Mouse (Mus musculus) heart, embryonic 13.5 days (tissue): ENCODE data around the gene Omp. TPM values are rescaled to one million over a fixed set of nuclear protein-coding genes. Genes with fewer than 3 reads are reported as not detected.

Source experiments
- ATAC-seq: fragments of 200-750 bp; cut with Nextera tagmentation; 2 replicates; pipeline ENCODE4 v1.8.0; 2017; ENCODE audit warnings: moderate TSS enrichment; ENCODE audit not compliant: insufficient number of reproducible peaks, low FRiP score, low TSS enrichment; ENCODE audit errors: extremely low read depth
- H3K27ac ChIP-seq: fragments of 300-500 bp; sonication (generic); replicated peaks from 2 replicates; pipeline ENCODE4 v1.5.1; 2015; ENCODE audit warnings: moderate library complexity, mild to moderate bottlenecking, inconsistent platforms
- H3K27me3 ChIP-seq: fragments of 300-500 bp; sonication (generic); replicated peaks from 2 replicates; pipeline ENCODE4 v1.6.1; 2015; ENCODE audit warnings: mild to moderate bottlenecking, inconsistent platforms
- H3K36me3 ChIP-seq: fragments of 300-500 bp; sonication (generic); 2 replicates; pipeline ENCODE4 v1.6.1; 2015; ENCODE audit warnings: mild to moderate bottlenecking, inconsistent platforms
- H3K4me1 ChIP-seq: fragments of 300-500 bp; sonication (generic); 2 replicates; pipeline ENCODE4 v1.6.1; 2015; ENCODE audit warnings: inconsistent platforms
- H3K4me2 ChIP-seq: fragments of 300-500 bp; sonication (generic); 2 replicates; pipeline ENCODE4 v1.6.1; 2015; ENCODE audit warnings: inconsistent platforms, mild to moderate bottlenecking, moderate library complexity
- H3K4me3 ChIP-seq: fragments of 300-500 bp; sonication (generic); 2 replicates; pipeline ENCODE4 v1.5.1; 2015; ENCODE audit warnings: moderate library complexity, mild to moderate bottlenecking, inconsistent platforms
- H3K9ac ChIP-seq: fragments of 300-500 bp; sonication (generic); 2 replicates; pipeline ENCODE4 v1.6.1; 2015; ENCODE audit warnings: inconsistent platforms, mild to moderate bottlenecking, moderate library complexity
- H3K9me3 ChIP-seq: fragments of 300-500 bp; sonication (generic); 2 replicates; pipeline ENCODE4 v1.6.1; 2016; ENCODE audit warnings: inconsistent platforms
- WGBS: fragments of 180-500 bp; shearing (Covaris S2); methylation state at CpG from one replicate; pipeline ENCODE4 v1.1.7; 2015; ENCODE audit warnings: mixed read lengths; 5-methylcytosine and 5-hydroxymethylcytosine counted together
- polyA plus RNA-seq: library from polyadenylated mRNA; unstranded; fragments of >200 nt; fragmentation: Nextera tagmentation; extraction: Ambion mirVana; gene quantifications from 2 replicates; pipeline ENCODE4 v1.2.1, GENCODE M21; 2015

Omp gene
- polyA plus RNA-seq, 1 experiment from 2014 or later: 0.11 TPM

DNA sequence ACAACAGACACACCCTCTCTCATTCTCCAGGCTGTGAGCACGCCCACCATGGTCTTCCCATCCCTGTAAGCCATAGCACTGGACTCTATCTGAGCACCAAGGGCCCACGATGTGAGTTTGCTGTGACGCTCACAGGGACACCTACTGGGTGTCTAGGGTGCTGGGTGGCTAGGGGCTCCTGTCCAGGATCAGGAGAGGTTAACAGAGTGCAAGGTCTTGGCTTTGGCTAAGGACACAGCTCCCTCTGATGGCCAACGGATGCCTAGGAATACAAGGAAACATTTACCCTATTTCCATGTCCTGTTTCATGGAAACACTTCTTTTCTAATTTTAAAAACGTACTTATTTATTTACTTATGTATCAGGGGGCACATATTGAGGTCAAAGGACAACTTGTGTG, 5.2 kb upstream of the Omp start:
- ATAC-seq: no peak
- Histone ChIP-seq H3K4me3 (no peak overlapping the region), H3K9me3 (no peaks in the 10 kb centered on the region), H3K36me3 (no peaks in the 10 kb centered on the region), H3K9ac (no peak overlapping the region), H3K27me3 (0 out of 2 replicates have a peak, but pooled peaks cover 5% of the 10 kb centered on the region), H3K27ac (no peak overlapping the region), H3K4me2 (no peak overlapping the region), H3K4me1 (peaks cover 37% of the 10 kb centered on the region)
- 28% methylated on average over 5 of the region's 5 CpGs for WGBS

DNA sequence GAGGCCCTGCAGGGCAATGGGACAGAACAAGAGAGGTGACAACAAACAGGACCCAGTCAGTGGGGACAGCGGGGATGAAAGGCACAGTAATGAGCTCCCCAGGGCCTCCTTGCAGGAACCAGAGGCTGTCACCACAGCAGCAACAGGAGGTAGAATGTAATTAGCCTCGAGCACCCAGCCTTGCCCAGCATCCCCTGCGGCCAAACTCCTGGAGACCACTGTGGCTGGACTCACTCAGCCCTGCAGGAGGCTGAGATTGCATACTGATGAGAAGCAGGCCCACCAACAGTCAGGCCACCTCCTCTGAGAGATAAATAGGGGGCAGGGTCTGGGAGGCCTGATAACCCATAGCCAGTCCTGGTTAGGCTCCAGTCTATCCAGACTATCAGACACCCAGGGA, 4.5 kb upstream of the Omp start:
- peak overlapping the region; percentile 38; the same call in 1 of the 2 replicates for H3K27ac ChIP-seq

DNA sequence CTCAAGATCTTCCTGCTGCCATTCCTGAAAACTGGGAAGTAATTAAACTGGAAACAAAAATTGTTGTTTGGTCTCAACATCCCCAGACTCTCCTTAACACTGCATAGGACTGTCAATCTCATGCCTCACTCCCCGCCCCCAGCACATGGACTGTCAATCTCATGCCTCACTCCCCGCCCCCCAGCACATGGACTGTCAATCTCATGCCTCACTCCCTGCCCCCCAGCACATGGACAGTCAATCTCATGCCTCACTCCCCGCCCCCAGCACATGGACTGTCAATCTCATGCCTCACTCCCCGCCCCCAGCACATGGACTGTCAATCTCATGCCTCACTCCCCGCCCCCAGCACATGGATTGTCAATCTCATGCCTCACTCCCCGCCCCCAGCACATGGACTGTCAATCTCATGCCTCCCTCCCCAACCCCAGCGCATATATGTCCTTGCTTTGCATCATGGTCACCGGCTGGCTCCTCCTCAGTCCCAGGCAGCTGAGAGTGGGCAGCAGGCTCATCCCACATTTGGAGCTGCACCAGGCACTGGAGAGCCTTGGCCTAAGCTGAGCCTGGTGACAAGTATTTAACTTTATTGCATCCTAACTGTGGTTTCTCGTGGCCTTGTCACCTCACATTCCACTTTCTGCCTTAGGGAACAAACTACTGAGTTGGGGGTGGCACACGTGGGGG, 3.6 kb upstream of the Omp start:
- Histone ChIP-seq H3K4me2 (no peak overlapping the region), H3K27me3 (0 out of 2 replicates have a peak, but pooled peaks cover 8% of the 10 kb centered on the region), H3K27ac (no peak overlapping the region), H3K4me1 (peaks cover 32% of the 10 kb centered on the region), H3K9me3 (no peaks in the 10 kb centered on the region), H3K4me3 (no peak overlapping the region), H3K9ac (no peak overlapping the region; the same call in 1 of the 2 replicates), H3K36me3 (no peaks in the 10 kb centered on the region)
- no peak for ATAC-seq
- whole genome bisulfite sequencing: 68% methylated on average over 10 of the region's 10 CpGs

More for the DNA sequence above, 4.5 kb upstream of the Omp start:
- H3K9ac ChIP-seq: peak overlapping the region; percentile 6; the same call in 1 of the 2 replicates
- 12% methylated on average over 3 of the region's 3 CpGs for WGBS
- no peak overlapping the region for H3K4me3 ChIP-seq
- ATAC-seq: no peak
- no peaks in the 10 kb centered on the region for H3K9me3 ChIP-seq
- peaks cover 32% of the 10 kb centered on the region for H3K4me1 ChIP-seq
- 0 out of 2 replicates have a peak, but pooled peaks cover 8% of the 10 kb centered on the region for H3K27me3 ChIP-seq
- H3K4me2 ChIP-seq: no peak overlapping the region
- H3K36me3 ChIP-seq: no peaks in the 10 kb centered on the region

DNA sequence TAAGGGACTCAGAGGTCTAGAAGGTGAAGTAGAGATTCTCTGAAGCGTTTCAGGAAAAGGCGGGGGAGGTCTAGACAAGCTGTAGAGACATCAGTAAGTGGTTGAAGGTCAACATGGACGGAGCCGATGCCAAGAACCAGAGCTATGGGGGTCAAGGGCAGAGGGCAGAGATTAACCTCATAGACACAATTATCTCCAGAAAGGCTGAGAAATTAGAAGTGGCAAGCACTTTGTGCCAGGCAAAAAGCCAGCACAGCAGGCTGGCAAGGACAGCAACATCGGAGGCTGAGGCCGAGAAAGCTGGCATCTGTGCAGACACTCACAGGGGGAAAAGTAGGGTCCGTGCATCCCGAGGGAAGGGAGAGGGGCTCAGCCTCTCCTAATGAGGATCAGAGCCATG, 2.5 kb upstream of the Omp start:
- no peak for ATAC-seq
- no peak overlapping the region for H3K4me3 ChIP-seq
- no peak overlapping the region for H3K4me2 ChIP-seq
- WGBS: 76% methylated on average over 8 of the region's 8 CpGs
- peaks cover 30% of the 10 kb centered on the region for H3K4me1 ChIP-seq
- H3K27me3 ChIP-seq: 0 out of 2 replicates have a peak, but pooled peaks cover 8% of the 10 kb centered on the region
- H3K9me3 ChIP-seq: no peaks in the 10 kb centered on the region
- H3K9ac ChIP-seq: no peak overlapping the region
- H3K36me3 ChIP-seq: no peaks in the 10 kb centered on the region
- H3K27ac ChIP-seq: no peak overlapping the region

DNA sequence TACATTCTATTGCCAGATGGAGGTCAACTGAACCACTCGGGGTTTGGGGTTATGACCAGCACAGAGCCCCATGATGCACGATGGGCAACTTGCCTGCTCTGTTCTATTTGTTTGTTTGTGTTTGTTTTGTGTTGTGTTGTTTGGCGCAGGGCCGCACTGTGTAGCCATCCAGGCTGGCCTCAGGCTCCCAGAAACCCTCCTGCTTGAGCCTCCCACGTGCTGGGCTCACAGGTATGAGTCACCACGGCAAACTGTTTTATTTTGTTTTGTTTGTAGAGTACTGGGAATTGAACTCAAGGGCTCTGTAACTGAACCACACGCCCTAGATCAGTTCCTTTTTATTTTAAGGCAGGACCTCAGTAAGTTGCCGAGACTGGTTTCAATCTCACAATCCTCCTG, 1.1 kb upstream of the Omp start:
- no peak overlapping the region for H3K9ac ChIP-seq
- H3K36me3 ChIP-seq: no peaks in the 10 kb centered on the region
- ATAC-seq: no peak
- no peak overlapping the region for H3K27ac ChIP-seq
- H3K4me2 ChIP-seq: no peak overlapping the region
- H3K4me1 ChIP-seq: peaks cover 25% of the 10 kb centered on the region
- H3K9me3 ChIP-seq: no peaks in the 10 kb centered on the region
- 0 out of 2 replicates have a peak, but pooled peaks cover 3% of the 10 kb centered on the region for H3K27me3 ChIP-seq
- 74% methylated on average over 8 of the region's 8 CpGs for WGBS
- no peak overlapping the region for H3K4me3 ChIP-seq

DNA sequence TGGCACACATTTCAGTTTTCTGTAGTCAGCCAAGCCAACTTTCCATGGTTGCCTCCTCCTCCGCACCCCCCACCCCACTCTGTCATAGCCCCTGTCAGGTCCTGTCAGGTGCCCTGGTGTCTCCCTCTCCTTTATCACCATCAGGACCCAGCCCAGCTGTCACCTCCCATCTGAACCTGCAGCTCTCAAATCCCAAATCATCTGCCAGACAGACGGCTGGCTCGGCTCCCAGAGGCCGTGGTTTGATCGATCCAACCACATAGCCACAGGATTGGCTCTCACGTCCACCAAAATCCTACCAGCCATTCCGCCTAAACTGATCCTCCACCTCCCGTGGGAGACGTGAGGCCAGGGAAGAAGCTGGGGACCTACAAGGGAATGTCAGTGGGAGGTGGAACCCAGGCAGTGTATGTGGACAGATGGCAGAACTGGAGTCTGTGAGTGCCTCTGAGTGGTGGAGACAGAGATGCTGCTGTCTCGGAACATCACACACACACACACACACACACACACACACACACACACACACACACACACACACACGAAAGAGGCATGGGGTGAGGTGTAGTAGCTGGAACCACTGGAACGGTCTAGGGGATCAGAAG, 642 bp upstream of the Omp start:
- no peak overlapping the region for H3K4me2 ChIP-seq
- no peak overlapping the region for H3K4me3 ChIP-seq
- H3K27ac ChIP-seq: no peak overlapping the region
- WGBS: 79% methylated on average over 12 of the region's 12 CpGs
- ATAC-seq: no peak
- no peaks in the 10 kb centered on the region for H3K36me3 ChIP-seq
- H3K9me3 ChIP-seq: no peaks in the 10 kb centered on the region
- H3K27me3 ChIP-seq: 0 out of 2 replicates have a peak, but pooled peaks cover 3% of the 10 kb centered on the region
- no peak overlapping the region for H3K9ac ChIP-seq
- peaks cover 29% of the 10 kb centered on the region for H3K4me1 ChIP-seq

DNA sequence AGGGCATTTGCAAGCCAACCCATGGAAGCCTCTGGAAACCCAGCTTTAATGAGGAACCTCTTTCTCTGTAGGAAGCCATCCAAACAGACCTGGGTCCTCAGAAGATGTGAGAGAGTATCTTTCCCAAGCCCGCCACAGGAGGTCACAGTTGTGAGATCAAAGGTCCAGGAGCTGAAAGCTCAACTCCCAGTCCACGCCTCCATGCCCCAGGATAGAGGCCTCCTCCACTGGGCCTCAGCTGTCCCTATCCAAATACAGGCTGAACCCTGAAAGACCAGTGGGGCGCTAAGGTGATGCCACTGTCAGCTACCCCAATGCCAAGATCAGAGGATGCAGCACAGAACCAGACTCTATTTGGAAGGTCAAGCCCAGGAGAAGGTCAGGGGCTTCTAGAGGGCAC, 2.7 kb downstream of the Omp start:
- H3K4me2 ChIP-seq: no peak overlapping the region
- no peak for ATAC-seq
- H3K4me3 ChIP-seq: no peak overlapping the region
- peaks cover 33% of the 10 kb centered on the region for H3K4me1 ChIP-seq
- H3K9ac ChIP-seq: no peak overlapping the region
- no peaks in the 10 kb centered on the region for H3K9me3 ChIP-seq
- 0 out of 2 replicates have a peak, but pooled peaks cover 3% of the 10 kb centered on the region for H3K27me3 ChIP-seq
- no peak overlapping the region for H3K27ac ChIP-seq
- no peaks in the 10 kb centered on the region for H3K36me3 ChIP-seq
- 73% methylated on average over 3 of the region's 3 CpGs for WGBS

DNA sequence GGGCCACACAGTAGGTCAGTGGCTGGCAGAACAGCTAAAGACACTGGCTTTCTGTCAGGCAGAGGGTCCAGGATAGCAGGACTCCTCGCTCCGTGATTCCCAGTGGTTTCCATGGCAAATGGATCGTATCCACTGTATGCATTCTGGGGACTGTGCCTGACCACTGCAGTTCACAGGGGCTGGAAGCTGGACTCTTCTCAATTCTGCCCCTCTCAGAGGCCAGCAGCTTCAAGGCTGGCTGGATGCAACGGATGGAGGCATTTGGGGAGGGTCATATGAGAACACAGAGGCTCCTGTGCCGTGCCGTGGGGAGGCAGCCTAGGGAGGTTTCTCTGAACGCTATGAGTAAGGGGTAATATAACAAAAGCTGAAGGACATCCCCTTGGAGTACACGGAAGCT, 3.1 kb downstream of the Omp start:
- Histone ChIP-seq H3K4me3 (no peak overlapping the region), H3K4me2 (no peak overlapping the region), H3K36me3 (no peaks in the 10 kb centered on the region), H3K4me1 (peaks cover 32% of the 10 kb centered on the region), H3K27ac (no peak overlapping the region), H3K9ac (no peak overlapping the region), H3K9me3 (no peaks in the 10 kb centered on the region), H3K27me3 (0 out of 2 replicates have a peak, but pooled peaks cover 3% of the 10 kb centered on the region)
- ATAC-seq: no peak
- WGBS: 75% methylated on average over 8 of the region's 8 CpGs

DNA sequence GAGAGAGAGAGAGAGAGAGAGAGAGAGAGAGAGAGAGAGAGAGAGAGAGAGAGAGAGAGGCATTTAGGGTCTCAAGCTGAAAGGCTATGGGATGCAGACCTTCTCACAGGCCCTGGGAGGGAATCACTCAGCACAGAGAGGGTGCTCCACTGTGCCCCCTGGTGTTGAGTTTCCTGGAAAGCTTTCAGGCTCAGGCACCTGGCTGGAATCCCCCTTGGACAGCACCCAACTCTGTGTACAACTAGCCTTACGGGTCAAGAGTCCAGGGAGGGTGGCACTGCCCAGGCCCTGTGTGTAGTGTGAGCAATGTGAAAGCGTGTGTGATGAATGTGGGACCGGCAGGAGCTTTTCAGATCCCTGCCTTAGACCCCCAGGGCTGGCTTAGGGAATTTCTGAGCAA, 4.1 kb downstream of the Omp start:
- Histone ChIP-seq H3K4me2 (no peak overlapping the region), H3K4me1 (peaks cover 32% of the 10 kb centered on the region), H3K27ac (0 out of 2 replicates have a peak overlapping the region, but pooled peaks have one; percentile 25), H3K9me3 (no peaks in the 10 kb centered on the region), H3K36me3 (no peaks in the 10 kb centered on the region), H3K27me3 (0 out of 2 replicates have a peak, but pooled peaks cover 3% of the 10 kb centered on the region), H3K9ac (no peak overlapping the region), H3K4me3 (no peak overlapping the region)
- ATAC-seq: no peak
- 54% methylated on average over 3 of the region's 3 CpGs for WGBS

DNA sequence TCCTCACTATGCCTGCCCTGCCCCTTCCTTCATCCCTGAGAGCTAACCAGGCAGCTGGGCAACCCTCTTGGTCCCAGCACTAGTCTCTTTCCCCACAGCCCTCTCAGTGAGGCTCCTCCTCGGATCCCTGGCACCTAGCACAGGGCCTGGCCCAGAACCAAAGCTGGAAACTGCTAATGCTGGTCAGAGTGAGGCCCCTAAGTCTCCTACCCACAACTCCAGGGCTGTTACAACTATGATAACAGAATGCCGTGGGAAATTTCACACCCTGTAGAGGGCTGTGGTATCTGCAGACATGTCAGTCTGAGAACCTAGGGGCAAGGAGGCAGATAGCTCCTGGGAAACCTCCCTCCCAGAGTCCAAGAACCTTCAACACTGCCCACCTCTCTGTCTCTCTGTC, 4.7 kb downstream of the Omp start:
- WGBS: 3% methylated on average over 2 of the region's 2 CpGs
- Histone ChIP-seq H3K9ac (0 out of 2 replicates have a peak overlapping the region, but pooled peaks have one; percentile 16), H3K4me1 (peaks cover 32% of the 10 kb centered on the region), H3K4me3 (no peak overlapping the region), H3K4me2 (no peak overlapping the region), H3K9me3 (no peaks in the 10 kb centered on the region), H3K27ac (peak overlapping the region; percentile 62), H3K36me3 (no peaks in the 10 kb centered on the region), H3K27me3 (0 out of 2 replicates have a peak, but pooled peaks cover 3% of the 10 kb centered on the region)
- no peak; the same call in 1 of the 2 replicates for ATAC-seq

DNA sequence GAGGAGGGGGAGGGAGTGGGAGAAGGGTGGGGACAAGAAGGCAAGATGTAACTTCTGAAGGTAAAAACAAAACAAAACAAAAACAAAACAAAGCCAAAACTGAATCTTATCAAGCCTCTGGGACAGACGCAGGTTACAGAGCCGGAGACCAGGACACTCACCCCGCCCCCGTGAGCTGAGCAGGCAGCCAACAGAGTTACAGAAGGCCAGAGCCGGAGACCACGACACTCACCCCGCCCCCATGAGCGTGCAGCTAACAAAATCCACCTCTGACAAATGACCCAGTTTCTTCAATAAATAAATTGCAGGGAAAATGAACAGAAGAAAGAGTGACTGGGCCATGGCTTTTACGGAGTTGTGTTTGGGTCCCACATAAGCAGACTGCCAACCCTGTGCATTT, 6.1 kb downstream of the Omp start:
- 0 out of 2 replicates have a peak overlapping the region, but pooled peaks have one; percentile 1 for H3K27ac ChIP-seq
- WGBS: 12% methylated on average over 9 of the region's 9 CpGs
- no peak overlapping the region for H3K9ac ChIP-seq
- H3K4me2 ChIP-seq: peak overlapping the region; percentile 46
- no peaks in the 10 kb centered on the region for H3K9me3 ChIP-seq
- H3K36me3 ChIP-seq: no peaks in the 10 kb centered on the region
- peaks cover 32% of the 10 kb centered on the region for H3K4me1 ChIP-seq
- no peaks in the 10 kb centered on the region for H3K27me3 ChIP-seq
- H3K4me3 ChIP-seq: no peak overlapping the region
- ATAC-seq: no peak
